Mouse (Mus musculus) hindbrain, embryonic 11.5 days (tissue): ENCODE results near the gene Zfp317. TPM values are rescaled to one million over a fixed set of nuclear protein-coding genes. Genes with fewer than 3 reads are reported as not detected.
"Not testable (repeated sequence)": the region's sequence is repeated elsewhere in the genome, so short reads cannot be mapped to it uniquely, and the experiment has no call there.

Source experiments
- ATAC-seq: fragments of 200-750 bp; cut with Nextera tagmentation; 2 replicates; pipeline ENCODE4 v1.8.0; 2017; ENCODE audit warnings: mild to moderate bottlenecking, moderate TSS enrichment, moderate library complexity; ENCODE audit not compliant: low FRiP score
- DNase-seq: peaks from one replicate; pipeline ENCODE4 v3.0.0-alpha.2; 2015; ENCODE audit warnings: low spot score
- H3K27ac ChIP-seq: fragments of 300-500 bp; sonication (generic); 2 replicates; pipeline ENCODE4 v1.5.1; 2014; ENCODE audit warnings: mild to moderate bottlenecking, low read depth, low read length
- H3K27me3 ChIP-seq: fragments of 300-500 bp; sonication (generic); 2 replicates; pipeline ENCODE4 v1.6.1; 2014; ENCODE audit warnings: mild to moderate bottlenecking, low read length, moderate library complexity, mixed read lengths; ENCODE audit not compliant: control insufficient read depth, insufficient read depth
- H3K36me3 ChIP-seq: fragments of 300-500 bp; sonication (generic); 2 replicates; pipeline ENCODE4 v1.6.1; 2014; ENCODE audit warnings: mild to moderate bottlenecking, low read length, moderate library complexity, mixed read lengths; ENCODE audit not compliant: control insufficient read depth, insufficient read depth
- H3K4me1 ChIP-seq: fragments of 300-500 bp; sonication (generic); replicated peaks from 2 replicates; pipeline ENCODE4 v1.6.1; 2014; ENCODE audit warnings: low read length, mixed read lengths; ENCODE audit not compliant: control insufficient read depth, insufficient read depth
- H3K4me2 ChIP-seq: fragments of 300-500 bp; sonication (generic); replicated peaks from 2 replicates; pipeline ENCODE4 v1.6.1; 2014; ENCODE audit warnings: mild to moderate bottlenecking, low read depth, low read length
- H3K4me3 ChIP-seq: fragments of 300-500 bp; sonication (generic); 2 replicates; pipeline ENCODE4 v1.5.1; 2014; ENCODE audit warnings: low read depth, low read length
- H3K9ac ChIP-seq: fragments of 300-500 bp; sonication (generic); 2 replicates; pipeline ENCODE4 v1.6.1; 2014; ENCODE audit warnings: low read depth, low read length
- H3K9me3 ChIP-seq: fragments of 300-500 bp; sonication (generic); 2 replicates; pipeline ENCODE4 v1.6.1; 2016; ENCODE audit warnings: low read length; ENCODE audit not compliant: control insufficient read depth
- WGBS: fragments of 180-500 bp; shearing (Covaris S2); extraction: QIAGEN DNeasy Blood & Tissue Kit; methylation state at CpG from one replicate; pipeline ENCODE4 v1.1.7; 2014; 5-methylcytosine and 5-hydroxymethylcytosine counted together
- polyA plus RNA-seq: library from polyadenylated mRNA; unstranded; fragments of >200 nt; fragmentation: Nextera tagmentation; extraction: Ambion mirVana; gene quantifications from 2 replicates; pipeline ENCODE4 v1.2.1, GENCODE M21; 2014

Gene Zfp317
- polyA plus RNA-seq, 1 experiment from 2014 or later = 41.7 TPM

GRCm38 (mm10) chr9:19694898-19695379, 73.0 kb downstream of the Zfp317 start:
- not testable (repeated sequence) for H3K27ac ChIP-seq, DNase-seq, H3K36me3 ChIP-seq, H3K4me2 ChIP-seq, H3K9me3 ChIP-seq, H3K27me3 ChIP-seq, H3K4me3 ChIP-seq, H3K4me1 ChIP-seq, H3K9ac ChIP-seq, ATAC-seq
- WGBS = 71% methylated on average over 9 of the region's 9 CpGs

Other genes starting within 250 kb of the Zfp317 start
- gene Olfr847, start 243.4 kb upstream of the Zfp317 start, polyA plus RNA-seq = not detected in 2 replicates
- not detected in 2 replicates for gene Olfr849, start 181.8 kb upstream of the Zfp317 start, polyA plus RNA-seq
- not detected in 2 replicates for gene Olfr850, start 143.9 kb upstream of the Zfp317 start, polyA plus RNA-seq
- gene Olfr851, start 128.8 kb upstream of the Zfp317 start, polyA plus RNA-seq = not detected in 2 replicates
- not detected in 2 replicates for gene Olfr853, start 81.0 kb upstream of the Zfp317 start, polyA plus RNA-seq
- gene Olfr854, start 54.7 kb upstream of the Zfp317 start, polyA plus RNA-seq = not detected in 2 replicates
- not detected in 2 replicates for gene Olfr855, start 39.5 kb upstream of the Zfp317 start, polyA plus RNA-seq
- gene Olfr857, start 87.3 kb downstream of the Zfp317 start, polyA plus RNA-seq = not detected in 2 replicates
- gene Olfr58, start 158.2 kb downstream of the Zfp317 start, polyA plus RNA-seq = not detected in 2 replicates
- not detected in 2 replicates for gene Olfr859, start 182.8 kb downstream of the Zfp317 start, polyA plus RNA-seq
- not detected in 2 replicates for gene Olfr860, start 227.6 kb downstream of the Zfp317 start, polyA plus RNA-seq